Mouse (Mus musculus) right cerebral cortex, postnatal 4 days (tissue): ENCODE results near the gene Tmem211.

Source experiments
- DNase-seq: peaks from one replicate; pipeline ENCODE4 v3.0.0-alpha.2; 2022

Gene Tmem211

DNA sequence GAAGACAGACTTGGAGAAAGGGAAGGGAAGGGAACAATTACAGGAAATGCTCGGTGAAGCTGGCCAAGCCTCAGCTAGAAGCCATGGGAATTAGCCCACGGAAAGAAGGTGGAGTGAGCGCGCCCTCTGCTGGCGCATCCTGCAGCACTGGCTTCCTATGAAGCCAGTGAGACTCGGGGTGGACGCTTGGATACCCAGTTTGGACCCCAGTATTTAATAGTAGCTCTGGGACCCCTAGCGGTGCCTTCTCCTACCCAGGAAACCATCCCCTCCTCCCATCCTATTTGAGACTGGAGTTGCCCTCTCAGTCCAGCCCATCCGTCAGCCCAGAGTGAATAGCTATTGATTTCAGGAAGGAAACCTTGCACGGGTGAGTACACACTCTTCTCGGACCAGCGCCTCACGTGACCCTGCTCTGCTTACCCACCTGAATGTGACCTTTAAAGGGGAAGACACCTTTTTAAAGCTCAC, at the start of gene Tmem211:
Gene Tmem211 (plus strand): TSS at position 278 of the 471 bp plus-strand sequence.
- peak; percentile 95 for DNase-seq

DNA sequence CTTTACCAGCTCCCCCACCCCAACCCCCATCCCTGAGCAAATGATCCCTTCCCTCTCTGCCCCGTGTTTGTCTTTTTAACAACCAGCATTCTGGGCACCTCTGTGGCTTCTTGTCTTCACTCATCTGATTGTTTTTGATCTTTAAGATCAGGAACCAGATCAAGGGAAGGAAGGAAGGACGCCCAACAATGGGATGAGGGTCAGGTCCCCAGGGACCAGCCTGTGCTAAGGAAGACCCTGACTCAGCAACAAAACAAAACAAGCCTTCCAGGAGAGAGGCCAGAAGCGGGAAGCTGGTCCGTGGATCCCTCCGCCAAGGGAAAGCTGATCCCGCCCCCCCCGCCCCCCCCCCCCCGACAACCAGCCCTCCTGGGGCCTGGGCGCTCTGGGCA, 47.3 kb upstream of the Tmem211 start:
- DNase-seq, result no peak

DNA sequence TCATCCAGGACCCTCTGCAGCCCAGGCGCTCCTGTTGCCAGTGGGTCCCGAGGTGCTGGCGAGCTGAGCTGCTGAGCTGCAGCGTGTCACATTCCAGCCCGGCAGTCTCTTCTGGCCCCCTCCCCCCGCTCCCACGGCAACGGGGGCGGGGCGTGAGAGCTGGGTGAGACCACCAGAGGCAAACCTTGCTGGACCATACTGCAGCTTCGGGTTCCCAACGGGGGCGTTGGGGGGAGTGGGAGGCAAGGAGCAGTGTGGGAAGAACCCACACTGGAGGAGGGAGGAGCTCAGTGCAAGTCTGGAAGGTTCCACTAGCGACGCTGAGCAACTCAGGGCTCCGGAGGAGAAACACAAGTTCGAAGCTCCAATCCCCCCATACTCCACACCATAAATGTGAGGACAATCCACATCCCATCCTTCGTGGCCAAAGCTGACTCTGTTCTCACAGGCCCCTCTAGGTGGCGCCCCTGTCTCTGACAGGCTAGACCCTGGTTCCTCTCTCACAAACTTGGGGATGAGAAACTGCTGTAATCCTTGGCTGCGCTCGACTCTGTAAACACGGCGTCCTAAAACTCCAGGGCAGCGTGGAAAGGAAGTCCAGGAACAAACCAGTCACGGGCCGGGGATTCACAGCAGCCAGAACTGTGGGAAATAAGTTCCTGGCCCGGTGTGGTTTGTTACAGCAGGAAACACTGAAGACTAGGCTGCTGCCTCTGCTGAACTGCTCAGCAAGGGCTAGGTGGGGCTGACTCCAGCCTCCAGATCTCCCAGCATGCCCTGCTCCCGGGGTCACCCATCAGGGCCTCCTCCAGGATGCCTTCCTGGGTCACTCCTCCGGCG, 46.6 kb upstream of the Tmem211 start:
- peak; percentile 92 for DNase-seq

DNA sequence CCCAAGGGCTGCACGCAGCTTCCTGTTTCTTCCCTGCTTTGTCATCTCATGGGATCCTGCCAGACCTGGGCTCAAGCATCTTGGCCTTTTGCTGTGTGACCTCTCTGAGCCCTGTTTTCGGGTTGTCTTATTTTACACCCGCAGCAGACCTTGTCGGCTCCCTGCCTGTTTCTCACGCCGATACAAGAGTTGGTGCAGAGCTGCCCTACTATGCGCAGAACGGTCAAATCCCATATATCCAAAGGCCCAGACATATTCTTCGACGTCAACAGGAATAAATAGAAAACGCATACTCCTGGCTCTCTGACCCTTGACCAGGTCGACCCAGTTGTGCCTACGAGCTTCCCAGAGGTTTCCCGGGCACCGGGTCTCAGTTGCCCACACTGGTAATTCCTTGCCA, 46.0 kb upstream of the Tmem211 start:
- no peak for DNase-seq

DNA sequence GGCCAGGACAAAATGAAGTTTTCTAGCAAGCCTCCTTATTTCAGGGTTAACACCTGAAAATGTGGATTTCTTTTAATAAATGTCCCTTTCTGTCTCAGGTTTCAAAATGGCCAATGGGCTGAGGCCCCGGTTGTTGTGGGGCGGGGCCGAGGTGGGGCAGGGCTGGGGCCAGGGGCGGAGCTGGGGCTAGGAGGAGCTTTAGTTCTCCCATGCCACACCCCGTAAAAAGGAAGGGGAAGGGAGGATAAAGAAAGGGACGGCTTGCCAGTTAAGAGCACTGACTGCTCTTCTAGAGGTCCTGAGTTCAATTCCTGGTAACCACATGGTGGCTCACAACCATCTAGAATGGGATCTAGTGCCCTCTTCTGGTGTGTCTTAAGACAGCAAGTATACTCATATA, 45.3 kb upstream of the Tmem211 start:
- DNase-seq, result no peak

DNA sequence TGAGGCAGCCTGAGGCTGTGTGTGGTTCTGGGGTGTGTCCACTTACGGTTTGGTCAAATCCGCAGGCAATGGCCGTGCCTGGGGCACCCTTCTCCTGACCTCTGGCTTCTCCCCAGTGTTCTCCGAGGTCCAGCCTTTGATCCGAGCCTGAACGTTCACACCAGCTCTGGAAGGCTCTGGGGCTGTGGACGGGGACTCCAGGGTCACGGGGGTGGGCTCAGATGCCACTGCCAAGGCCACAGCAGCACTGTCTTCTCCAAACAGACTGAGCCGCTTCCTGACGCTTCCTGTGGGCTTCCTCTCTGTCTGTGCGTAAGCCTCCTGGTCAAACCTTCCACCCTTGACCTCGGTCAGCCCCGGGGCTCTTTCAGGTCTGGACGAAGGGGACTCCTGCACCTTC, 36.2 kb upstream of the Tmem211 start:
- DNase-seq, result no peak

DNA sequence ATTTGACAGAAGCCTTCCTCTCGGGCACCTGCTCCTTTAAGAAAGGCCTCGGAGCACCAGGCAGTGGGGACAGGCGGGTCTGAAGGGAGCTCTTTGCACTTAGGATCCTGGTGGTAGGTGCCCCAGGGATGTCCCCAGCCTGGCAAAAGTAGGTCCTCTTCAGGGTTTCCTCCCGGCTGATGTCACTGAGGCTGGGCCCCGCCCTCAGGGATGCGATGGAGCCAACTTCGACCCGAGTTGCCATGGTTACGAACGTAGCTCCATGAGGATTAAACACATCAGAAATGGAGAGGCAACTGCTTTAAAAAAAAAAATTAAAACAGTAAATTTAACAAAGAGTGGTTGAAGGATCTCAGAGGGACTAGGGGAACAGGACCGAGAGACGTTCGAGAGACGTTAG, 34.8 kb upstream of the Tmem211 start:
- DNase-seq, result no peak

DNA sequence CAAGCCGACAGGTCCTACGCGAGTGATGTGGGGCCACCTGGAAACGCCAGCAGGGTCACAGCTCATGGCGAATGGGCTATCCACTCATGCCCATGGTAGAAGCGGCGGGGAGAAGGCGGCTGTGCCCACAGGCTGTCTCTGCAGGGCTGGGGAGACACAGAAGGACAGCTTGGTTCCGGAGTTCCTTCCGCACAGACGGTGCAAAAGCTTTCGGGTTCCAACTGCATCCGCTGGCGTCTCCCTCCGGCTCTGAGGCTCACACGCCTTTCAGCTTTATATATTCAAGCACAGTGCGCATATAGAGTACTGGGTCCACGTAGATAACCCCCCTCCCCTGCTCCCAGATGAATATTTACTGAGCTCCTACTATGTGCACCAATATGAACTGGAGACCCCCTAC, 32.9 kb upstream of the Tmem211 start:
- DNase-seq, result no peak

DNA sequence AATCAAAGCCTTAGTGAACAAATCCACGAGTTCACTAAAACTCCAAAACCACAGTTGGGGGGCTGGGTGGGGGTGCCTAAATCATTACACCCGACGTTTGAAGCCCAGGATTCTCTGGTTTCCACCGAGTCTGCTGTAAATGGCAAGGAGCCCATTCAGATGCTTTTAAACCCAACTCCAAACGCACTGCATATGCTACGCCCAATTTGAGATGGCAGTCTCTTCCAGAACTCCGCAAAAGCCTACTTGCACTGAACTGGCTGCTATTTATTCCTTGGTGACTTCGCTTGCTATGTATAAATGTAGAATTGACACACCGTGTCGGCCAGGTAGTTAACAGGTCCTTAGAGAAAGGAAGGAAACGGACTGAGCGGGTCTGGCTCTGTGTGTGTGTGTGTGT, 31.3 kb upstream of the Tmem211 start:
- DNase-seq, result no peak

DNA sequence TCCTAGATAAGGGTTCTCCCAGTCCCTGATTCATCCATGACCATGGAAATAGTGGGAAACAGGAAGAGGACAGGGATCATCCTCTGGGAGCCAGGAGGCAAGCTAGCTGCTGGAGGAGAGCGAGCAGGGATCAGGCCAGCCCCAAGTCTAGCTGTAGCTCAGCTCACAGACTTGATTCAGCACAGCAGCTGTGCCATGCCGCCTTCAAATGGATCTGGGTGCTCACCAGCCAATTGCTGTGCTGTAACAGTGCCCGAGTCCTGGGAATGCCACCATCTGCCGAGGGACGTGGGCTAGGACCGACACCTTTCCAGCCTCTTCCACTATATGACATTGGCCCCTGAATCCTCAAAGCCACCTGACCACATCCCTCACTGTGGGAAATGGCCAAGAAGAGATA, 30.8 kb upstream of the Tmem211 start:
- no peak for DNase-seq

DNA sequence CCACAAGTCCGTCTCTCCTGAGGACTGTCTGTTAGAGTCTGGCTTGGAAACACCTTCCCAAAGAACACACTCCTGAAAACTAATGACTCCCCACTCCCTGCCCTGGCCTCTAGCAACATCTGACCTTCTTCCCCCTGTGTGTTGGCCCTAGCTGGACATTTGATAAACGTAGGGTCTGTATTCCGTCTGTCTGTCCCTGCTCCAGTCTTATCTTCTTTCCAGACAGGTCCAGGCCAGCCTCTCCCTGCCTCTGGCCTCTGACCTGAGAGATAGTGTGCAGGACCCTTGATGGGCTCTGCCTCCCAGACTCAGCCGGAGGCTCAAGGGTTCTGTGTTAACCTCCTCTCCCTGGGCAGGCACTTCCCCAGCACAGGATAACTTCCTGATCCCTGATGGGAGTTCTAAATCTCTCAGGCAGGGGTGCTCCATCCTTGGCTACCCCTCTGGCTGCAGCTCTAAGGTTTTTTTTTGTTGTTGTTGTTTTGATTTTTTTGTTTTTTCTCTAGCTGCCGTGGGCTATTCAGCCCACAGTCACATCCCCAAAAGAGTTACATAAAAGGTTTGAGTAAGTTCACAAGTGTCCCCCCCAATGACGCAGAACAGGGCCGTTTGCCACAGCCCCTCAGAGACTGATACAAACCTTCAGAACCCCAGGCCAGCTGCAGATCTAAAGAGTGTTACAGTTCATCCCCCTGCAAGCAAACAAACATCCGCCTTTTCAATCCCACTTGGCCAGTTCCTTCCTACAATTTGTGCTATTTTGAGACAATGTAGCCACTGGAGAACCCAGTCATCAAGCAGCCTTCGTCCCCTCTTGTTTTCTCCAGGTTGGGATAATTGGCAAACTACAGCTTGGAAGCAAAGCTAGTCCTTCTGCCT, 29.6 kb upstream of the Tmem211 start:
- no peak for DNase-seq

DNA sequence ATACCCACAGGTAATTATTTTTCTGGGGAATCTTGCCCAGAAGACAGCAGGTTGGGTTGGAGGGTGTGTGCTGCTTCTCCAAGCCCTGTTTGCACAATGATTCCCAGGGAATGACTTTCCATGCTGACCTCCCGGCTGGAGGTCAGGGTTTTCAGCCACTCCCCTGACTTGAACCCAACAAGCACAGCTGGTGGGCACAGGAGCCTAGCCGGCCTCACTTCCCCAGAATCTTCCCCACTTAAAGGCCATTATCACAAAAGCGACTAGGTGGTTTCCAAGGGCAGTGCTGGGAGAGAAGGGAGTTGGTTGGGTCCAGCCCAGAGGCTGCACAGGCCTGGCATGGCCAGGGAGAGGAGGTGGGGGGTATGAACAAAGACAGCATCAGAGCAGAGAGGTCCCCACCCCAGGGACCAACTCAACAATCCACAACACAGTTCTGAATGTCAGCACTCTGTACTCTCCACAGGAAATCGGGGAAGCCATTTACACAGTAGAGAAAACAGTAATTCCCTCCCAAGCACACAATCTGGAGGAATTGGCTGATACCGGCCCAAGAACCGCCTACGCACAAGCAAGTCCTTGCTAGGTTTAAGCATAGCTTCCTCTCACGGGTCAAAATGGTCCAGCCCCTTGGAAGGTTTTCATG, 27.5 kb upstream of the Tmem211 start:
- no peak for DNase-seq

DNA sequence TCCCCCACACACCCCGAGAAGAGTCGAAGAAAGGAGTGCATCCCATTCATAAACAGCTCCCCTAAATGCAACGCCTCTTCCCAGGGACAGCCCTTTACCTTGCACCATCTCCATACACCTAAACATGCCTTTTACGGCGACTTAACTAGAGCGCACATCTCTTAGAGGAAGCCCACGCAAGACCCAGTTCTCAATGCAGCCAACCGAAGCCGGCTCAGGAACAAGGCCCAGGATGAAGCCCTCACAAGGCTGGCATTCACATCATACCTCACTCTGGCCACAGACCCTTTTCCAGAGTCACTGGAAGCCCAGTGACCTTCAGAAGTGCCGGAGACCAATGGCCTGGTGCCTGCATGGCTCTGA, 27.0 kb upstream of the Tmem211 start:
- no peak for DNase-seq

DNA sequence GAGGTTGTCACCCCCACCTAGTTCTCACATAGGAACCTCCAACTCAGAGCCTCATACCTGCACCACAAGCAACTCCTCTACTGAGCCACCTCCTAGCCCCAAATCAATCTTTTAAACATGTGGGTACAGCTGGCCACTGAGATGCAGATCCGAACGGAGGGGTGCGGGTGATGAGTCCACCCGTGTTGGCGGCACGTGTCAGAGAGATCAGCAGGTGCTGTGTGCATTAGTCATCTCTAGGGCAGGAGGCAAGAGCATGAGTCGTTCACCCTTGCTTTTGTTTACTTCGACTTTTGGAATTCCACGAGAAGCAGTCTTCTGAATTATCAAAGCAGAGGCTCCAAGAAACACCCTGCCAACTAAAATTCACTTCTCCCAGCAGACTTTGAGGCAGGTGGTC, 22.5 kb upstream of the Tmem211 start:
- DNase-seq, result no peak

DNA sequence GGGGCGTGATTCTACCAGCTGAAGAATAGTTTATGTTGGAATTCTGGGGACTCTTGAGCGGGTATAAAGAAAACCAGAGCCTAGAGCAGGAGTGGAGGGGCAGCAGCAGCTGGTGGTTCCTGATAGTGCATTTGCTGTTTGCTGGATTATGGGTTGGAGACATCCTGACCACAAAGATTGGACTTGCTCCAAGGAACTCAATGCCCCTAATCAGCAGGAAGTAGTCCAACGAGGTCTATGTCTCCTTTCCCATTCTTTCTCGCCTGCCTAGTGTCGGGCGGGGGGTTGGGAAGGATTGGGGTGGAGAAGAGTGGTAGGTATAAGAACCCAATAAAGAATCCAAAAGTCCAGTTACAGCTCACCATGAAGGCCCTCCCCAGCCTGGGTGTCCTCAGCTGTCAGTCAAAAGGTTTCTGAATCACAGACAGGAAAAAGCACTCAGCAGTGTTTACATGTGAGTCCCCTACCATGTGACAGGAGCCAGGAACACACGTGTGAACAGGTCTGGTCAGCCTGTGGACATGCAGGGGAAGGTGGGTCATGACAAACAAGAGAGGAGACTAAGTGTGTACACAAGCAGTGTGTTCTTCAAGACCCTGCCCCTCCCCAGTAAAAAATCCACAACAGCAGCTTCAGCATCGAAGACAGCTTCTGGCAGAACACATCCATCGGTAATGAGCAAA, 19.9 kb upstream of the Tmem211 start:
- no peak for DNase-seq

DNA sequence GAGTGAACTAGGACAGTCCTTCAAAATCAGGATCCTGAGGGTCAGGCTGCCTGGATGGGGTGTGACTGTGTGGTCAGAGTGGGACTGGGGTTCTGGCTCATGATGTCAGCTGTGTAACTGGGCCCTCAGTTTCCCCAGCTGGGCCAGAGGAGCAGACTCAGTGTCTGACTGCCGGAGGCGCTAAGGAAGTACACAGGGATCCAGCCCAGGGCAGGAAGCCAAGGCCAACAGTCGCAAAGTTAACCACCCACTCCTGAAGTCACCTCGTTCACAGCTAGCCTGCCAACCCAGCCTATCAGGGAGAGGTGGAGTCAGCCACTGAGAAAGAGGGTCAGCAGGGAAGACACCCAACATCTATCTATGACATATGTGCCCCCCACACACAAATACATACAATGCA, 18.7 kb upstream of the Tmem211 start:
- no peak for DNase-seq

DNA sequence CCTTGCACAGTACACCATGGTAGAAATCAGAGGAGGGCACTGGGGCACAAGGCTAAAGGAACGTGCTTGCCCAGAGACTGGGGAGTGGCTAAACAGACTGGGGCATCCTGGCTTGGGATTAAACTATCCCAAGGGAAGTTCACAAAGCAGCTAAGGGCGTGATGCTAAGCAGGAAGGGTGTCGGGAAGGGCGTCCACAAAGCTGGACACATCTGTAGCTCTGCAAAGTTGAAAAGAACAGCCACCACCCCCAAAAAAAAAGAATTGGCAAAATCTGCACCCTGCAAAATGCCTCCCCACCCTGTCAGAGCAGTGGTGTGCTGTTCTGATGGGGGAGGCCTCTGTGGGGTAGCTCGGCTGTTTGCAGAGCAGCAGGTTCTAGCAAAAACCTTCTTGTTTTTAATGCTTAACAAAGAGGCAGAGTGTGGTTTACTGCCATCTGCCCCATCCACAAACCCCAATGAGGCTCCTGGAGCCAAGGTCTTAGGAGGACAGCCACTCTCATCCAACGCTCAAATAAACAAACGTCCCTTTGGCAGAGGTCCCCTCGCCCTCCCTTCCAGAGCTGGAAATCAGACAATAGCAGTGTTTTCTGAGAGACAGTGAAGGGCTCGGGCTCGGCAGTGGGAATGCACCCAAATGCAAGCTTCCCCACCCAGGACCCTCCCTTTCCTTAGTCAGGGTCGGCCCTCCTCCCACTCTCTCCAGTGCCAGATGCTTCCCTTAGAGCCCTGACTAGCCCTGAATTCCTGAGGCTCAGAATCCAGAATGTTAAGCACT, 17.9 kb upstream of the Tmem211 start:
- peak; percentile 37 for DNase-seq

DNA sequence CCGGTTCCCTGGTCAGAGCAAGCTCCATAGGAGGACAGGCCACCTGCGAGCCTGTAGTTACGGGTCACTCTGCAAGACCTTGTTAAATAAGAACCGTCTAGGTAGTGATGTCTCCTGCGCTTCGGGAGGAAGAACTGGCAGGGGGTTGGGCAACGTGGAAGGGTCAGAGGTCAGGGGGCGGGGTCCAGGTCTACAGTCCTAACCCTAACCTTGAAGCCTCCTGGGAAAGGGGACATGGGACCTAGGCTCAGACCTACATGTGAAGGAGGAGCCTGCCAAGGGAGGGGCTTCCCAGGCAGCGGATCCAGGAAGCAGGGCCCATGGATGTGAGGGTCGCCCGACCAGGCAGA, 17.3 kb upstream of the Tmem211 start:
- no peak for DNase-seq

DNA sequence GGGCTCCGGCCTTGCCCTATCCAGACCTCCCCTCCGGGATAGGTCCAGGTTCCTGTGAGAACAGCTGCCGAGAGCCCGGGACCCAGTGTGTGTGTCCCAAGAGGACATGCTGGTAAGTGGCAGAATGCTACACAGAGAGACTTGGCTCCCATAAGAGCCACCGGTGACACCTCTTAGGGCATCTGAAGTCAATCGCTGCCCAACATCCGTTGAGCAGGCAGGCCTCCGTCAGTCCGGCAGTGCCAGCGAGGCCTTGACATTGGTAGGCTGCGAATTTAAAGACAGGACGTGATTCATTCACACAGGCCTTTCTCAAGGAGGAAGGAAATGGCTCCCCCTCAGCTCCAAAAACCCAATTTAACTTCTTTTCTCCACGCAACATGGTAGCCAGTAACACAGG, 16.8 kb upstream of the Tmem211 start:
- DNase-seq, result no peak

DNA sequence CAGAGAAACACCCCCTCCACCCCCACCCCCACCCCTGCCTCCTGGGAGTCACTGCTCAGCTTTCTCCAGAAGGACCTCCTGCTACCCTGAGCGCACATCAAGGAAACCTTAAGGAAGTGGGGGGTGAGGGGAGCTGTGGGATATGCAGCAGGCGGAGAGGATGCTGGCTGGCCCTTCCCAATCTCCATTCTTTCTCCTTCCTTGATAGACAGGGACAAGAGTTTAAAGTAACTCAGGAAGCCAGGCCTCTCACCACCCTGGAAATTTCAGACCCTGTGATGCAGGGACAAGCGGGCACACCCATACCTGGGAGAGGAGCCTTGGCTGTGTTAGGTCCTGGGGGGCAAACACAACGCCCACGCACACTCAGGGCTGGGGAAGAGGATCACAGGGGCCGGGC, 16.4 kb upstream of the Tmem211 start:
- DNase-seq, result no peak

DNA sequence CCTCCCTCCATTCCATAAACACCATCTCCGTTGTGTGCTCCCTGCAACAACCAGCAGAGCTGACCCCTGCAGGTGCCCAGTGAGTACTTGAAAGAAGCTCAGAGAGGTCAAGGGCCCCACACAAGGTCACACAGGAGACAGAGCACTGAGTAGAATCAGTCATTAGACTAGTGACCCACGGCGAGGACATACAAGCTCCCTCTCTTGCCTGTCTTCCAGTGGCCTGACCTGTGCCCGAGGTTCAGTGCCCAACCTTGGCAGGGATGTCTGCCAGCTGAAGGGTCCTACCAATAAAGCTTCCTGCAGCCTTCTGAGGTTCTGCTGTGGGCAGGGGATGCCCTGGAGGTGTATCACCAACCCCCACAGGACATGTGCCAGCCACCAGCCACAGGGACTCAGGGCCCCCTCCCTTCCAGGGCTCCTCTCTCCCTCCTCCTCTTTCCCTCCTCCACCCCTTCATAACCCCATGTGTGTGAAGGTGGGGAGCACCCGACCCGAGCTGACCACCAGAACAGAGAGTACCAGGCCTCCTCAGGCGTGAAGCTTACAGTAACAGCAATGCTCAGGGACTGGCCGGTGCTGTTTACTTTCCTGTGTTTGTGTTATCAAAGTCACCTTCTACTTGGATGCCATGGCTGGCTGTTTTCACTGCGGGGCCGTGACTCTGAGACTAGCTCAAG, 14.4 kb upstream of the Tmem211 start:
- DNase-seq, result no peak

DNA sequence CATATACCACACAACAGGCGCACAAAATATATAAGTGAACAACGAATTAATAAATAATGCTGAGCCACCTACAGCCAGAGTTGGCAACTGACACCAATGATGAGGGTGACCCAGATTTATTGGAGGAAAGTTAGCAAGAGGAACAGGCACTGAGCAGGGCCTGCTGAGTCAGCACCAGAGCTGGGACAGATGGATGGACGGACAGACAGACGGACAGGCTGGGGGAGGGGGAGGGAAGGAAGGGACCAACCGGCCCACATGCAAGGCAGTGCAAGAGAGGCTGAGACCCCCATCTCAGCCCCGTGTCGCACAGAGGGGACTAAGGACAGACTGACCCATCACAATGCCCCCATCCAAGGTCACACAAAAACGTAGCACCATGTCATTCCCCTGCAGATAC, 12.7 kb upstream of the Tmem211 start:
- no peak for DNase-seq
